Mouse (Mus musculus): ENCODE measurements around the gene Actr2.

- no peak for TF ChIP-seq CTCF (IDR thresholded peaks at IDR 0.05; ENCODE audit: low read depth)
- TF ChIP-seq EP300 (IDR thresholded peaks at IDR 0.05; ENCODE audit: low read depth) = no peak
These were observed 47.8 kb downstream of the Actr2 start for GRCm38 (mm10) chr11:20064926-20065325.

Data from liver, embryonic 14.5 days (tissue).